Mouse (Mus musculus) embryonic fibroblast, embryonic 13.5 days (primary cell): ENCODE data around the gene Treml4. TPM values are rescaled to one million over a fixed set of nuclear protein-coding genes. Genes with fewer than 3 reads are reported as not detected.

ENCODE experiments used
- H3K27ac ChIP-seq: 2 replicates; pipeline ENCODE4 v1.5.1; 2012; ENCODE audit warnings: low read length, control low read depth, inconsistent platforms; ENCODE audit not compliant: insufficient read depth
- H3K4me1 ChIP-seq: 2 replicates; pipeline ENCODE4 v1.6.1; 2011; ENCODE audit warnings: low read length; ENCODE audit not compliant: control insufficient read depth, insufficient read depth
- H3K4me3 ChIP-seq: 2 replicates; pipeline ENCODE4 v1.5.1; 2011; ENCODE audit warnings: mild to moderate bottlenecking, control low read depth, low read length; ENCODE audit not compliant: insufficient read depth
- CTCF ChIP-seq: IDR thresholded peaks from 2 replicates; pipeline ENCODE4 v1.5.1; 2011; ENCODE audit warnings: mild to moderate bottlenecking, control low read depth, low read length, moderate library complexity, borderline replicate concordance; ENCODE audit not compliant: insufficient read depth
- POLR2A ChIP-seq: IDR thresholded peaks from 2 replicates; pipeline ENCODE4 v1.6.1; 2011; ENCODE audit warnings: low read depth, mild to moderate bottlenecking, control low read depth, low read length, moderate library complexity
- polyA plus RNA-seq: library from polyadenylated mRNA; stranded (reverse); fragments of >200 nt; gene quantifications from 2 replicates; pipeline ENCODE4 v1.2.4, GENCODE M21; 2011; ENCODE audit warnings: low read depth; ENCODE audit not compliant: missing spikeins, insufficient read length

Treml4 gene
- not detected in 2 replicates for polyA plus RNA-seq

- TF ChIP-seq CTCF (no peak), POLR2A (no peak)
- H3K4me3 ChIP-seq: no peak within 1 kb of the TSS
- H3K4me1 ChIP-seq: no peaks in the 10 kb centered on the region
- no peak within 1 kb of the TSS for H3K27ac ChIP-seq
Observed at GRCm38 (mm10) chr17:48263741-48264362, at the start of gene Treml4. Gene Treml4, plus strand, starts transcription at chr17:48264295.

DNA sequence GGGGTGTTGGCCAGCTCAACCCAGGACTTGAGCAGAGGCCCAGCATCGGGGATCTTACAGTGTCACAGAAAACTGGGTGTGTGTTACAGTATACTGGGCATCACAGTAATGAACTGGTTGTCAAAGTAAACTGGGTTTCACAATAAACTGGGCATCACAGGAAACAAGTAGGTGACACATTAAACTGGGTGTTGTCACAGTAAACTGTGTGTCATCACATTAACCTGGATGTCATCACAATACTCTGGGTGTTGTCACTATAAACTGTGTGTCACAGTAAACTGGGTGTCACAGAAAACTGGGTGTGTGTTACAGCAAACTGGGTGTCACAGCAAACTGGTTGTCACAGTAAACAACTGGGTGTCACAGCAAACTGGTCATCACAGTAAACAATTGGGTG, 48.7 kb upstream of the Treml4 start:
- Histone ChIP-seq H3K4me1 (no peaks in the 10 kb centered on the region), H3K27ac (no peak overlapping the region), H3K4me3 (no peak overlapping the region)
- TF ChIP-seq CTCF (no peak), POLR2A (no peak)

DNA sequence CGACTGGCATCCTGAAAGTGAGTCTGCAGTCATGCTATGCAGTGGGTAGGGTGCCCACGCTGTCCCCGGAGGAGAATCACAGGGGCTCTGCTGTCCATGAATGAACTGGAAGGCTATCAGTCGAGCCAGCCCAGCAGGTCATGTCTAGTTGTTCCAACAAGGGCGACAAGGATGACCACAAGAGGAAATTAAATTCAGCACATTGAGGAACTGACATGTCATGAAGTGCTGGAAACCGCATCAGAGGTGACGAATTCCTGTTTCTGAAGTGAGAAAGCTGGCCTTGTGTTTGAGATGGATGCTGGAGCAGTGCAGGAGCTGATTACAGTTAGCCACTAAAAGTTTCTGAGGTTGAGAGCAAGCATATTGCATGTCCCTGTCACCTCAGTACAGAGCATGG, 33.4 kb upstream of the Treml4 start:
- H3K27ac ChIP-seq: no peak overlapping the region
- H3K4me1 ChIP-seq: no peaks in the 10 kb centered on the region
- no peak overlapping the region for H3K4me3 ChIP-seq
- TF ChIP-seq POLR2A (no peak), CTCF (no peak)

DNA sequence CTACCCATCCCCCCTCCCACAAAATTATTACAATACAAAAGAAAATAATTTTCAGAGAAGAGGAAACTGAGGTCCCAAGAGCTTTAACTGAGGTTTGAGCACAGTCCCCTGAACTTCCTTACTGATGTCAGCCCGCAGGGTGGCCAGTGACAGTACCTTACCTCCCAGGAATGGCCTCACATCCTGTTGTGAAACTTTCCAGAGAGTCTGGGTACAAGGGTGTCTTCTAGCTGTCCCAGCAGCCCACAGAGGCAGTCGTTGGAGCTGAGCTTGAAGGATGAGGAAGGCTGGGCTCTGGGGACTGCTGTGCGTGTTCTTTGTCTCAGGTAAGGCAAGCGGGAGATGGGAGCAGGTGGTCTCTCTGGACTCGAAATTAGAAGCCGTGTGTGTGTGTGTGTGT, 31.6 kb upstream of the Treml4 start, which contains the start of gene Trem1:
TSS of gene Trem1 (plus strand) at position 251 of the 400 bp plus-strand sequence.
- H3K4me3 ChIP-seq: no peak within 1 kb of the TSS
- no peaks in the 10 kb centered on the region for H3K4me1 ChIP-seq
- TF ChIP-seq POLR2A (no peak), CTCF (no peak)

DNA sequence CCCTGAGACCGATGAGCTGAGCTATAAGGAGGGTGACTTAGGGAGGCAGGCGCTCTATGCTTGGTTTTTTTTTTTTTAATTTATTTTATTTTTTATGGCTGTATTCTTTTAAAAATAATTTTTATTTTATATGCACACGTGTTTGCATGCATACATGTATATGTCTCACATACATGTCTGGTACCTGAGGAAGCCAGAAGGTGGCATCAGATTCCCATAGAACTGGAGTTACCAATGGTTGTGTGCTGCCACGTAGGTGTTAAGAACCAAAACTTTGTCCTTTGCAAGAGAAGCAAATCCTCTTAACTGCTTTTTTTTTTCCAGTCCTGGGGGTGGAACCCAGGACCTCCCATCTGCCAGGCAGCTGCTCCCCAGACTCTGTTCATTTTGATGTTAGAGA, 30.3 kb upstream of the Treml4 start:
- TF ChIP-seq CTCF (no peak), POLR2A (no peak)
- no peaks in the 10 kb centered on the region for H3K4me1 ChIP-seq
- no peak overlapping the region for H3K4me3 ChIP-seq
- no peak overlapping the region for H3K27ac ChIP-seq

More for the DNA sequence above, 31.6 kb upstream of the Treml4 start, which contains the start of gene Trem1:
- H3K27ac ChIP-seq: no peak within 1 kb of the TSS

- no peak overlapping the region for H3K27ac ChIP-seq
- TF ChIP-seq POLR2A: no peak
- no peak for TF ChIP-seq CTCF
- no peaks in the 10 kb centered on the region for H3K4me1 ChIP-seq
- no peak overlapping the region for H3K4me3 ChIP-seq
Observed at GRCm38 (mm10) chr17:48234550-48234949, 29.5 kb upstream of the Treml4 start.

DNA sequence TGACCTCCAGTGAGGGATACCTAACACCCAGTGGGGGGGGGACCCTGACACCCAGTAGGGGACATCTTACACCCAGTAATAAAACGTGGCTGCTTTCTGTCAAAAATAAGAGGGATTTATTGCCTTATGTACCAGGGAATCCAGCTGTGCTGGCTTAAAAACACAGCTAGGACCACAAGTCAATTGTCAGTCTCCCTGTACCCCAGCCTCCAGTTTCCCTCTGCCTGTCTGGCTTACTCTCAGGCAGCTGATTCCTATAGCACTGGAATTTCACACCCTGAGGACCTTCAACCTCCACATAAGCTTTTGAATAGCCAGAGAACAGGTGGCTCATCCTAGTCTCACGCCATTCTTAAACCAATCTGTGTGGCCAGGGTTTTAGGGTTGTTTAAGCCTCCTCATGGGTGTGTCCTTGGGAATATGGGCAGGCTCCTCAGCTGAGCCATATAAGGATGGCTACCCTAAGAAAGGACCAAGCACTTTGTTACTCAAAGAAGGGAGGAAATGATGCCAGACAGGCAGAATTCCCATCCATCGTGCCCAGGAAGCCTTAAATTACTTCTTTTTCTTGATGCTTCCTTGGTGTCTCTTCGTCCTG, 28.2 kb upstream of the Treml4 start:
- no peak overlapping the region for H3K27ac ChIP-seq
- H3K4me1 ChIP-seq: no peaks in the 10 kb centered on the region
- no peak for TF ChIP-seq POLR2A
- no peak for TF ChIP-seq CTCF
- H3K4me3 ChIP-seq: no peak overlapping the region

GRCm38 (mm10) chr17:48237621-48238020, 26.5 kb upstream of the Treml4 start:
- H3K27ac ChIP-seq: no peak overlapping the region
- TF ChIP-seq CTCF: no peak
- TF ChIP-seq POLR2A: no peak
- no peaks in the 10 kb centered on the region for H3K4me1 ChIP-seq
- H3K4me3 ChIP-seq: no peak overlapping the region

- Histone ChIP-seq H3K4me1 (no peaks in the 10 kb centered on the region), H3K27ac (no peak within 1 kb of the TSS), H3K4me3 (no peak within 1 kb of the TSS)
- TF ChIP-seq CTCF (no peak), POLR2A (no peak)
Observed at GRCm38 (mm10) chr17:48247221-48247928, 16.7 kb upstream of the Treml4 start, which contains the start of gene Trem3. Gene Trem3, plus strand, starts transcription at chr17:48247777.

DNA sequence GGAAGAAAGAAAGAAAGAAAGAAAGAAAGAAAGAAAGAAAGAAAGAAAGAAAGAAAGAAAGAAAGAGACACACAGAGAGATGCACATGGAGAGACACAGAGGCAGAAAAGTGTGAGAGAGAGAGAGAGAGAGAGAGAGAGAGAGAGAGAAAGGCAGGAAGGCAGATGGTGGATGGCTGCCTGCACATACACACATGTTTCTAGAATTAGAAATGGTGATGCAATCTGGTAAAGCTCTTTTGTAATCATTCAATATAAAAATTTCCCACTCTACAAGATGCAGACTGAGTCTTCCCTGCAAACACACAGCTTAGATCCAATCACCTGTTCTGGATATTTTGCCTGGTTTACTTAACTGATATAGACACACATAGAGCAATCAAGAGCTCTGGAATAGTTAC, 15.1 kb upstream of the Treml4 start:
- TF ChIP-seq POLR2A: no peak
- TF ChIP-seq CTCF: no peak
- Histone ChIP-seq H3K27ac (no peak overlapping the region), H3K4me1 (no peaks in the 10 kb centered on the region), H3K4me3 (no peak overlapping the region)
